Mouse (Mus musculus) liver, embryonic 14.5 days (tissue): ENCODE data around the gene Alox5ap. TPM values are rescaled to one million over a fixed set of nuclear protein-coding genes. Genes with fewer than 3 reads are reported as not detected.

Source experiments
- ATAC-seq: fragments of 200-750 bp; cut with Nextera tagmentation; 2 replicates; pipeline ENCODE4 v1.8.0; 2017; ENCODE audit warnings: moderate number of reproducible peaks, mild to moderate bottlenecking, moderate library complexity; ENCODE audit not compliant: insufficient read depth
- DNase-seq, 3 experiments: peaks; one replicate each; pipeline ENCODE4 v3.0.0-alpha.2; 2012 to 2013; ENCODE audit warnings: low read depth in 3 of 3, low spot score in 3 of 3
- H3K27ac ChIP-seq: fragments of 300-500 bp; sonication (generic); 2 replicates; pipeline ENCODE4 v1.5.1; 2014; ENCODE audit warnings: moderate library complexity, mild to moderate bottlenecking, control low read depth, inconsistent platforms
- H3K27me3 ChIP-seq: fragments of 300-500 bp; sonication (generic); 2 replicates; pipeline ENCODE4 v1.6.1; 2014; ENCODE audit warnings: mild to moderate bottlenecking, low read length, moderate library complexity; ENCODE audit not compliant: control insufficient read depth, insufficient read depth
- H3K36me3 ChIP-seq: fragments of 300-500 bp; sonication (generic); replicated peaks from 2 replicates; pipeline ENCODE4 v1.6.1; 2014; ENCODE audit warnings: low read depth; ENCODE audit not compliant: control insufficient read depth, insufficient read depth
- H3K4me1 ChIP-seq, 2 experiments: fragments of 200-500 bp in 1 of 2; fragments of 300-500 bp in 1 of 2; sonication (generic) in 1 of 2; replicated peaks; 2 replicates each; pipeline ENCODE4 v1.6.1; 2012 to 2014; ENCODE audit warnings: antibody characterized with exemption in 1 of 2, inconsistent platforms in 1 of 2, low read length in 1 of 2; ENCODE audit not compliant: control insufficient read depth in 2 of 2, insufficient read depth in 2 of 2
- H3K4me2 ChIP-seq: fragments of 300-500 bp; sonication (generic); 2 replicates; pipeline ENCODE4 v1.6.1; 2014; ENCODE audit warnings: low read depth, mild to moderate bottlenecking, control low read depth, moderate library complexity
- H3K4me3 ChIP-seq, 2 experiments: fragments of 200-500 bp in 1 of 2; fragments of 300-500 bp in 1 of 2; sonication (generic) in 1 of 2; 2 replicates each; pipeline ENCODE4 v1.5.1; 2012 to 2014; ENCODE audit warnings: low read depth in 2 of 2, low read length in 2 of 2, mild to moderate bottlenecking in 2 of 2, control low read depth in 1 of 2, inconsistent platforms in 1 of 2, moderate library complexity in 1 of 2; ENCODE audit not compliant: insufficient read depth in 1 of 2
- H3K9ac ChIP-seq: fragments of 300-500 bp; sonication (generic); replicated peaks from 2 replicates; pipeline ENCODE4 v1.6.1; 2014; ENCODE audit warnings: mild to moderate bottlenecking, control low read depth, moderate library complexity
- H3K9me3 ChIP-seq: fragments of 300-500 bp; sonication (generic); 2 replicates; pipeline ENCODE4 v1.6.1; 2016; ENCODE audit warnings: low read length, mixed read lengths; ENCODE audit not compliant: control insufficient read depth
- CTCF ChIP-seq: IDR thresholded peaks from 2 replicates; pipeline ENCODE4 v1.5.1; 2016; ENCODE audit warnings: antibody characterized with exemption, low read depth, control low read depth
- EP300 ChIP-seq: IDR thresholded peaks from 2 replicates; pipeline ENCODE4 v1.6.1; 2016; ENCODE audit warnings: antibody characterized with exemption, low read depth
- WGBS: fragments of 180-500 bp; shearing (Covaris S2); extraction: QIAGEN DNeasy Blood & Tissue Kit; methylation state at CpG from one replicate; pipeline ENCODE4 v1.1.7; 2014; ENCODE audit not compliant: insufficient replicate concordance; 5-methylcytosine and 5-hydroxymethylcytosine counted together
- polyA plus RNA-seq, 2 experiments: library from polyadenylated mRNA; depleted of rRNA in 1 of 2; stranded (reverse) in 1 of 2; unstranded in 1 of 2; fragments of >200 nt; fragmentation: Nextera tagmentation in 1 of 2; extraction: Ambion mirVana in 1 of 2; gene quantifications; 2 replicates each; pipeline versions ENCODE4 v1.2.1 to v1.2.3; 2012 to 2014

The Alox5ap gene
- polyA plus RNA-seq, 2 experiments, result 26.7 to 29.6 TPM

- no peak for TF ChIP-seq EP300
- TF ChIP-seq CTCF, result no peak
- H3K9ac ChIP-seq, result no peak overlapping the region
- H3K9me3 ChIP-seq, result no peaks in the 10 kb centered on the region; the same call in 1 of the 2 replicates
- DNase-seq, result no peak
- no peak overlapping the region for H3K4me3 ChIP-seq
- H3K27ac ChIP-seq, result no peak overlapping the region
- ATAC-seq, result no peak
- H3K27me3 ChIP-seq, result no peaks in the 10 kb centered on the region; the same call in 1 of the 2 replicates
- peaks cover 0 to 14% of the 10 kb centered on the region in 2 experiments; a peak in 2 of 4 replicates for H3K4me1 ChIP-seq
- H3K4me2 ChIP-seq, result 0 out of 2 replicates have a peak overlapping the region, but pooled peaks have one; percentile 8
- H3K36me3 ChIP-seq, result no peaks in the 10 kb centered on the region
- 33% methylated on average over 4 of the region's 4 CpGs for WGBS
Measured at GRCm38 (mm10) chr5:149267493-149267892, 2.9 kb downstream of the Alox5ap start.

GRCm38 (mm10) chr5:149271291-149271690, 6.7 kb downstream of the Alox5ap start:
- H3K9ac ChIP-seq, result no peak overlapping the region

GRCm38 (mm10) chr5:149272535-149272934, 8.0 kb downstream of the Alox5ap start:
- no peak overlapping the region for H3K9ac ChIP-seq
- H3K9me3 ChIP-seq, result no peaks in the 10 kb centered on the region; the same call in 1 of the 2 replicates
- TF ChIP-seq CTCF (no peak), EP300 (no peak)
- peaks cover 0 to 13% of the 10 kb centered on the region in 2 experiments; a peak in 2 of 4 replicates for H3K4me1 ChIP-seq
- no peak overlapping the region for H3K4me3 ChIP-seq
- H3K36me3 ChIP-seq, result no peaks in the 10 kb centered on the region
- WGBS, result 24% methylated on average over 4 of the region's 4 CpGs
- no peak overlapping the region for H3K27ac ChIP-seq
- ATAC-seq, result no peak
- no peak for DNase-seq
- no peak overlapping the region for H3K4me2 ChIP-seq
- H3K27me3 ChIP-seq, result no peaks in the 10 kb centered on the region; the same call in 1 of the 2 replicates

More at GRCm38 (mm10) chr5:149271291-149271690, 6.7 kb downstream of the Alox5ap start:
- no peak overlapping the region for H3K4me3 ChIP-seq
- H3K4me1 ChIP-seq, result peaks cover 0 to 15% of the 10 kb centered on the region in 2 experiments; a peak in 2 of 4 replicates
- no peak for DNase-seq
- no peaks in the 10 kb centered on the region; the same call in 1 of the 2 replicates for H3K9me3 ChIP-seq
- no peak overlapping the region for H3K4me2 ChIP-seq
- H3K27ac ChIP-seq, result no peak overlapping the region
- no peak for ATAC-seq
- peak; percentile 16; the same call in 1 of the 2 replicates for TF ChIP-seq CTCF
- TF ChIP-seq EP300, result no peak
- WGBS, result 76% methylated on average over 3 of the region's 3 CpGs
- no peaks in the 10 kb centered on the region; the same call in 1 of the 2 replicates for H3K27me3 ChIP-seq
- H3K36me3 ChIP-seq, result no peaks in the 10 kb centered on the region

GRCm38 (mm10) chr5:149274390-149275104, 10.0 kb downstream of the Alox5ap start:
- Histone ChIP-seq H3K4me1 (peaks cover 0 to 10% of the 10 kb centered on the region in 2 experiments; a peak in 1 of 4 replicates), H3K36me3 (no peaks in the 10 kb centered on the region), H3K4me3 (no peak overlapping the region), H3K27me3 (no peaks in the 10 kb centered on the region; the same call in 1 of the 2 replicates), H3K9ac (no peak overlapping the region), H3K4me2 (no peak overlapping the region), H3K9me3 (no peaks in the 10 kb centered on the region; the same call in 1 of the 2 replicates), H3K27ac (no peak overlapping the region)
- no peak for TF ChIP-seq EP300
- no peak for TF ChIP-seq CTCF
- WGBS, result 20% methylated on average over 15 of the region's 15 CpGs
- peak; percentile 62; the same call in 1 of the 2 replicates for ATAC-seq
- DNase-seq, result peak; percentile 31 to 37 (median 34)

DNA sequence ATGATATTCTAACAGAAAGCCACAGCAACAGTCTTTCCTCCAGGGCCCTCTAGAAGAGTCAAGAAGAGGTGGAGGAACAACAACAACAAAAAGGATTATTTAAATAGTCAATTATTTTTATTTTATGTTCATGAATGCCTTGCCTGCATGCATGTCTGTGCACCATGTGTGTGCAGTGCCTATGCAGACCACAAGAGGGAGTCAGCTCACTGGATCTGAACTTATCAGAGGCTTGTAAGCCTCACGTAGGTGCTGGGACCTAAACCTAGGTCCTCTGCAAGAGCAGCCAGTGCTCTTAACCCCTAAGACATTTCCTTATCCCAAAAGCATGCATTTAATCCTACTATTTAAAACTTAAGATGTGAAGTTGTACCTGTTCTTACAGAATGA, 10.5 kb downstream of the Alox5ap start:
- Histone ChIP-seq H3K27ac (no peak overlapping the region), H3K4me1 (peaks cover 0 to 10% of the 10 kb centered on the region in 2 experiments; a peak in 1 of 4 replicates), H3K36me3 (no peaks in the 10 kb centered on the region), H3K4me3 (no peak overlapping the region), H3K9ac (no peak overlapping the region), H3K4me2 (no peak overlapping the region), H3K27me3 (no peaks in the 10 kb centered on the region), H3K9me3 (no peaks in the 10 kb centered on the region; the same call in 1 of the 2 replicates)
- DNase-seq, result no peak
- TF ChIP-seq EP300 (no peak), CTCF (peak; percentile 60)
- WGBS, result 62% methylated on average over 1 of the region's 1 CpGs
- ATAC-seq, result no peak
